Mouse (Mus musculus): ENCODE results near the gene Agbl5.

DNA sequence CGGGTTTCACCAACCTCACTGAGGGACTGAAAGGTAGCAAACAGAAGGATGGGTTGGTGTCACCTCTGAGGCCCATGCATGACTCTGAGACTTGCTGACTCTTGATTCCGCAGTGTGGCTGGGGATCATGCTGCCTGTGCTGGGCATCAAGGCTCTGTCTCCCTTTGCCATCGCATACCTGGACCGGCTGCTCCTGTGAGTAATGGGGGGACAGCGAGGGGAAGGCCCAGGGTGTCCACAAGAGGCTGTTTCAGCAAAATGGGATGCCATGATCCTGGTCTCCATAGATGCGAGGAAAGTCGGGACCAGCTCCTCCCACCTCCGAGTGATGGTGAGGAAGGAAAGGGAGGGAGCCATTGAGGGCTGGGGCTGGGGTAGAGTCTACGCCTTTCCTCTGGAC lies 15.9 kb upstream of the Agbl5 start:
- TF ChIP-seq CTCF (IDR thresholded peaks at IDR 0.05; ENCODE audit: low read depth, low read length) (no peak), POLR2A (IDR thresholded peaks at IDR 0.05; ENCODE audit: borderline replicate concordance, low read depth, low read length) (no peak)
